21 mouse cellular contexts compared by ENCODE assay signal in genomic region chr14:76821892-76822291, GRCm38 (mm10).
DNase-seq lines count a peak whose midpoint lies in the region; ATAC-seq and TF ChIP-seq lines count a peak whose summit lies in the region.
"Had no signal": no experiment of that assay in that cellular context is flagged by ENCODE, and none has a peak within 500 bp of the region (broad histone marks: within the 10 kb centered on the region; RNA-seq: fewer than 3 reads in every experiment).

No protein-coding gene starts in this region.

- H3K27ac ChIP-seq in heart, embryonic 13.5 days (replicated peaks): peak overlapping the region; percentile 48
- no peak overlapping the region; the same call in 1 of the 2 replicates for H3K27ac ChIP-seq in heart, embryonic 11.5 days (ENCODE audit: low read depth, low read length)
- no peak overlapping the region for H3K27ac ChIP-seq in liver, embryonic 11.5 days (ENCODE audit: low read depth, low read length)
- H3K27ac ChIP-seq in liver, postnatal 0 days (ENCODE audit: low read depth): no peak overlapping the region
- no peak overlapping the region for H3K27ac ChIP-seq in hindbrain, embryonic 11.5 days (ENCODE audit: low read depth, low read length)
- H3K27ac ChIP-seq: forebrain, embryonic 13.5 days; hindbrain, embryonic 14.5 days had no signal

- no peaks in the 10 kb centered on the region for H3K27me3 ChIP-seq in heart, embryonic 13.5 days (replicated peaks)
- no peaks in the 10 kb centered on the region for H3K27me3 ChIP-seq in heart, embryonic 11.5 days (ENCODE audit: control insufficient read depth, insufficient read depth, low read length)
- H3K27me3 ChIP-seq in liver, embryonic 11.5 days (replicated peaks; ENCODE audit: control insufficient read depth, insufficient read depth, low read length): no peaks in the 10 kb centered on the region
- no peaks in the 10 kb centered on the region for H3K27me3 ChIP-seq in liver, postnatal 0 days (ENCODE audit: insufficient read depth, low read length)
- H3K27me3 ChIP-seq in hindbrain, embryonic 11.5 days (ENCODE audit: control insufficient read depth, insufficient read depth, low read length): no peaks in the 10 kb centered on the region
- H3K27me3 ChIP-seq: CH12.LX; forebrain, embryonic 13.5 days; heart, embryonic 12.5 days; Patski had no signal

- no peak for ATAC-seq in heart, embryonic 13.5 days (ENCODE audit: extremely low read depth, insufficient number of reproducible peaks, low FRiP score, low TSS enrichment)
- ATAC-seq in heart, embryonic 11.5 days (replicated peaks; ENCODE audit: insufficient number of reproducible peaks, low FRiP score, low TSS enrichment): no peak
- no peak for ATAC-seq in liver, embryonic 11.5 days (replicated peaks; ENCODE audit: low FRiP score)
- ATAC-seq in liver, postnatal 0 days: no peak
- no peak for ATAC-seq in hindbrain, embryonic 11.5 days (ENCODE audit: low FRiP score)
- ATAC-seq: activated CD4-positive, CD25-positive, alpha-beta regulatory T cell, adult 4 months; forebrain, embryonic 13.5 days; forebrain, postnatal 0 days; Patski had no signal

- TF ChIP-seq EP300 in liver, postnatal 0 days (IDR thresholded peaks at IDR 0.05; ENCODE audit: low read depth): no peak

- DNase-seq in kidney, adult 9 months: peak; percentile 49
- no peak for DNase-seq in kidney, postnatal 25 days
- DNase-seq in liver, embryonic 11.5 days (ENCODE audit: low spot score): peak; percentile 30
- DNase-seq in liver, postnatal 0 days: no peak
- DNase-seq in hindbrain, embryonic 11.5 days (ENCODE audit: low spot score): no peak
- DNase-seq: adrenal gland, adult 2 months; adrenal gland, postnatal 25 days; cerebellum, adult 18-20 months; cerebellum, adult 9-11 months; cerebellum, postnatal 36 days; forebrain, postnatal 0 days; gastrocnemius, postnatal 14 days; heart, postnatal 10 days had no signal

- H3K9ac ChIP-seq in heart, embryonic 13.5 days: no peak overlapping the region
- H3K9ac ChIP-seq in heart, embryonic 11.5 days (ENCODE audit: low read depth, low read length): no peak overlapping the region
- no peak overlapping the region for H3K9ac ChIP-seq in liver, embryonic 11.5 days (ENCODE audit: low read depth, low read length)
- H3K9ac ChIP-seq in liver, postnatal 0 days (replicated peaks): no peak overlapping the region
- no peak overlapping the region for H3K9ac ChIP-seq in hindbrain, embryonic 11.5 days (ENCODE audit: low read depth, low read length)
- H3K9ac ChIP-seq: forebrain, embryonic 13.5 days; forebrain, postnatal 0 days; heart, embryonic 12.5 days; hindbrain, embryonic 14.5 days had no signal

- H3K36me3 ChIP-seq in heart, embryonic 13.5 days: no peaks in the 10 kb centered on the region
- H3K36me3 ChIP-seq in heart, embryonic 11.5 days (ENCODE audit: control insufficient read depth, insufficient read depth, low read length): no peaks in the 10 kb centered on the region
- H3K36me3 ChIP-seq in liver, embryonic 11.5 days (ENCODE audit: control insufficient read depth, insufficient read depth, low read length): no peaks in the 10 kb centered on the region
- no peaks in the 10 kb centered on the region for H3K36me3 ChIP-seq in liver, postnatal 0 days (replicated peaks; ENCODE audit: insufficient read depth, low read length)
- H3K36me3 ChIP-seq in hindbrain, embryonic 11.5 days (ENCODE audit: control insufficient read depth, insufficient read depth, low read length): no peaks in the 10 kb centered on the region
- H3K36me3 ChIP-seq: heart, embryonic 12.5 days had no signal

- no peak overlapping the region for H3K4me3 ChIP-seq in heart, embryonic 13.5 days
- H3K4me3 ChIP-seq in heart, embryonic 11.5 days (ENCODE audit: low read depth, low read length): no peak overlapping the region
- no peak overlapping the region for H3K4me3 ChIP-seq in liver, embryonic 11.5 days (ENCODE audit: low read depth, low read length)
- H3K4me3 ChIP-seq in liver, postnatal 0 days (ENCODE audit: low read depth, low read length): no peak overlapping the region
- H3K4me3 ChIP-seq in hindbrain, embryonic 11.5 days (ENCODE audit: low read depth, low read length): no peak overlapping the region
- H3K4me3 ChIP-seq: forebrain, embryonic 13.5 days; heart, embryonic 12.5 days had no signal

- TF ChIP-seq CTCF in liver, postnatal 0 days (IDR thresholded peaks at IDR 0.05; ENCODE audit: low read depth): no peak

- H3K4me2 ChIP-seq in heart, embryonic 13.5 days: no peak overlapping the region
- H3K4me2 ChIP-seq in heart, embryonic 11.5 days: no peak overlapping the region
- no peak overlapping the region for H3K4me2 ChIP-seq in liver, embryonic 11.5 days
- H3K4me2 ChIP-seq in liver, postnatal 0 days (ENCODE audit: low read depth, low read length): no peak overlapping the region
- H3K4me2 ChIP-seq in hindbrain, embryonic 11.5 days (replicated peaks; ENCODE audit: low read depth, low read length): no peak overlapping the region
- H3K4me2 ChIP-seq: forebrain, embryonic 13.5 days; heart, embryonic 12.5 days; hindbrain, embryonic 14.5 days had no signal

- H3K4me1 ChIP-seq in heart, embryonic 13.5 days: peaks cover 55% of the 10 kb centered on the region
- H3K4me1 ChIP-seq in heart, embryonic 11.5 days (ENCODE audit: control insufficient read depth, insufficient read depth, low read length): peaks cover 35% of the 10 kb centered on the region
- H3K4me1 ChIP-seq in liver, embryonic 11.5 days (replicated peaks; ENCODE audit: control insufficient read depth, insufficient read depth, low read length): 0 out of 2 replicates have a peak, but pooled peaks cover 5% of the 10 kb centered on the region
- peaks cover 28% of the 10 kb centered on the region for H3K4me1 ChIP-seq in liver, postnatal 0 days (ENCODE audit: insufficient read depth)
- no peaks in the 10 kb centered on the region for H3K4me1 ChIP-seq in hindbrain, embryonic 11.5 days (replicated peaks; ENCODE audit: control insufficient read depth, insufficient read depth, low read length)

- WGBS in heart, embryonic 13.5 days: 40% methylated on average over 8 of the region's 8 CpGs
- WGBS in heart, embryonic 11.5 days (ENCODE audit: insufficient replicate concordance): 37% methylated on average over 8 of the region's 8 CpGs
- 58% methylated on average over 8 of the region's 8 CpGs for WGBS in liver, embryonic 11.5 days
- 80% methylated on average over 8 of the region's 8 CpGs for WGBS in liver, postnatal 0 days (ENCODE audit: insufficient replicate concordance)
- WGBS in hindbrain, embryonic 11.5 days: 86% methylated on average over 8 of the region's 8 CpGs

- no peaks in the 10 kb centered on the region for H3K9me3 ChIP-seq in heart, embryonic 13.5 days
- H3K9me3 ChIP-seq in heart, embryonic 11.5 days (replicated peaks; ENCODE audit: control insufficient read depth, low read length): no peaks in the 10 kb centered on the region
- no peaks in the 10 kb centered on the region for H3K9me3 ChIP-seq in liver, embryonic 11.5 days (ENCODE audit: control insufficient read depth, low read length)
- no peaks in the 10 kb centered on the region for H3K9me3 ChIP-seq in liver, postnatal 0 days (ENCODE audit: low read length)
- no peaks in the 10 kb centered on the region for H3K9me3 ChIP-seq in hindbrain, embryonic 11.5 days (ENCODE audit: control insufficient read depth, low read length)
- H3K9me3 ChIP-seq: forebrain, embryonic 13.5 days; heart, embryonic 12.5 days had no signal

Comparison
In these comparisons a context has a peak if more than half of its experiments do, and no peak if none do; other contexts are left out.
1. DNase-seq: peak in kidney, adult 9 months (single experiment) and liver, embryonic 11.5 days (single experiment); none in kidney, postnatal 25 days (0 of 2), liver, postnatal 0 days (single experiment) and hindbrain, embryonic 11.5 days (single experiment).